Mouse (Mus musculus) embryonic facial prominence, embryonic 14.5 days (tissue): ENCODE data around the gene Immp2l. TPM values are rescaled to one million over a fixed set of nuclear protein-coding genes. Genes with fewer than 3 reads are reported as not detected.
A peak's percentile ranks its signal among the peaks of the same experiment; 100 is the strongest.

Experiments used
- ATAC-seq: fragments of 200-750 bp; cut with Nextera tagmentation; 2 replicates; pipeline ENCODE4 v1.8.0; 2017; ENCODE audit warnings: low read depth, moderate number of reproducible peaks, moderate TSS enrichment
- DNase-seq: peaks from one replicate; pipeline ENCODE4 v3.0.0-alpha.2; 2015; ENCODE audit warnings: low spot score
- H3K27ac ChIP-seq: fragments of 300-500 bp; sonication (generic); replicated peaks from 2 replicates; pipeline ENCODE4 v1.5.1; 2014; ENCODE audit warnings: low read depth, mild to moderate bottlenecking, low read length, moderate library complexity
- H3K27me3 ChIP-seq: fragments of 300-500 bp; sonication (generic); replicated peaks from 2 replicates; pipeline ENCODE4 v1.6.1; 2014; ENCODE audit warnings: low read length; ENCODE audit not compliant: control insufficient read depth, insufficient read depth
- H3K36me3 ChIP-seq: fragments of 300-500 bp; sonication (generic); 2 replicates; pipeline ENCODE4 v1.6.1; 2014; ENCODE audit warnings: low read length, mixed read lengths; ENCODE audit not compliant: control insufficient read depth, insufficient read depth
- H3K4me1 ChIP-seq: fragments of 300-500 bp; sonication (generic); 2 replicates; pipeline ENCODE4 v1.6.1; 2014; ENCODE audit warnings: antibody characterized with exemption, low read length; ENCODE audit not compliant: control insufficient read depth, insufficient read depth
- H3K4me2 ChIP-seq: fragments of 300-500 bp; sonication (generic); 2 replicates; pipeline ENCODE4 v1.6.1; 2014; ENCODE audit warnings: low read depth, mild to moderate bottlenecking, low read length, moderate library complexity, mixed read lengths
- H3K4me3 ChIP-seq: fragments of 300-500 bp; sonication (generic); 2 replicates; pipeline ENCODE4 v1.5.1; 2014; ENCODE audit warnings: low read depth, mild to moderate bottlenecking, low read length
- H3K9ac ChIP-seq: fragments of 300-500 bp; sonication (generic); 2 replicates; pipeline ENCODE4 v1.6.1; 2014; ENCODE audit warnings: low read depth, mild to moderate bottlenecking, low read length, moderate library complexity, mixed read lengths
- H3K9me3 ChIP-seq: fragments of 300-500 bp; sonication (generic); 2 replicates; pipeline ENCODE4 v1.6.1; 2016; ENCODE audit warnings: low read length; ENCODE audit not compliant: control insufficient read depth
- WGBS: fragments of 180-500 bp; shearing (Covaris S2); extraction: QIAGEN DNeasy Blood & Tissue Kit; methylation state at CpG from one replicate; pipeline ENCODE4 v1.1.7; 2014; 5-methylcytosine and 5-hydroxymethylcytosine counted together
- polyA plus RNA-seq: library from polyadenylated mRNA; unstranded; fragments of >200 nt; fragmentation: Nextera tagmentation; extraction: Ambion mirVana; gene quantifications from 2 replicates; pipeline ENCODE4 v1.2.1, GENCODE M21; 2014

Immp2l gene
- polyA plus RNA-seq, 1 experiment from 2014 or later: 15.9 TPM

DNA sequence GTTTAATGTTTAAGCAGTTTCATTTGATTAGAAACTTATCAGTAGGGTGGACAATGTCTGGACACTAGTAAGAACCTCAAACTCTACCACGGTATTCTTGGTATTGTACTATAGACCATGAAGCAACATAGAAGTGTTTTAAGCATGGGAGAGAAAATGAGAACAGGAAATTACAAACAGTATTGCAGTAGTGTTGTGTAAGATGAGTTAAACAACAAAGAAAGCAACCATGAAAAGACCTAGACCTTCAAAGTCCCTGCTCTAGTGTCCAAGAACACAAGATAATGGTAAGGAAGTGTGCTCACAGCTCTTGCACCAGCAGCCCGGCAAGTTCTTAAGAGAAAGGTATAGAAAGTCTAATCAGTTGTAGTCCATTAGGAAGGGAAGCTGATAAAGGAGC lies 700.7 kb downstream of the Immp2l start:
- Histone ChIP-seq H3K9ac (no peak overlapping the region), H3K4me2 (no peak overlapping the region), H3K4me3 (no peak overlapping the region), H3K27me3 (no peaks in the 10 kb centered on the region), H3K36me3 (no peaks in the 10 kb centered on the region), H3K27ac (no peak overlapping the region), H3K9me3 (no peaks in the 10 kb centered on the region), H3K4me1 (no peaks in the 10 kb centered on the region)
- ATAC-seq (no peak), DNase-seq (no peak)
- 90% methylated on average over 2 of the region's 2 CpGs for WGBS

- Histone ChIP-seq H3K27ac (no peak overlapping the region; the same call in 1 of the 2 replicates), H3K4me3 (no peak overlapping the region), H3K4me2 (no peak overlapping the region), H3K9ac (no peak overlapping the region), H3K36me3 (no peaks in the 10 kb centered on the region), H3K9me3 (no peaks in the 10 kb centered on the region), H3K4me1 (no peaks in the 10 kb centered on the region), H3K27me3 (no peaks in the 10 kb centered on the region)
- ATAC-seq (no peak), DNase-seq (no peak)
- WGBS: 78% methylated on average over 1 of the region's 1 CpGs
Observed at GRCm38 (mm10) chr12:41726720-41727119, 702.8 kb downstream of the Immp2l start.

GRCm38 (mm10) chr12:41727221-41727620 lies 703.3 kb downstream of the Immp2l start:
- Histone ChIP-seq H3K9ac (no peak overlapping the region), H3K4me3 (no peak overlapping the region), H3K27me3 (no peaks in the 10 kb centered on the region), H3K27ac (no peak overlapping the region), H3K4me1 (no peaks in the 10 kb centered on the region), H3K9me3 (no peaks in the 10 kb centered on the region), H3K36me3 (no peaks in the 10 kb centered on the region), H3K4me2 (no peak overlapping the region)
- no peak for ATAC-seq
- WGBS: 39% methylated on average over 3 of the region's 3 CpGs
- peak; percentile 82 for DNase-seq

GRCm38 (mm10) chr12:41727764-41728338 lies 704.0 kb downstream of the Immp2l start:
- no peak for ATAC-seq

DNA sequence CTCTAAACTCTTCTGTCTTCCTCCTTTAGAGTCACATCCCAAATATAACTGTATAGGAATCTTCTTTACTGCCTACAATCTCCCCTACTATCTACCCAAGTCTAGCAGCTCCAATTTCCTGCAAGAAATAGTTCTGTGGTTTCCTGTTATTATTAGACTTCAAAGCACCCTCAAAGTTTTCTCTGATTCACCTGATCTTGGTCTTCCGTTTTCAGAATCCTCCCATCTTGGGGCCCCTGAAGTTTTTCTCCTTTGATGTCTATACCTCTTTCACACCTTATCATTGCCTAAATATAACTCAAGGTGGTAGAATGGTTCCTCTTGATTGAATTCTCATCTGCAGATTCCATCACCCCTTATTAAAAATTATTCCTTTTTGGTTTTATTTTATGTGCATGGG lies 704.6 kb downstream of the Immp2l start:
- Histone ChIP-seq H3K36me3 (no peaks in the 10 kb centered on the region), H3K9ac (no peak overlapping the region), H3K4me3 (no peak overlapping the region), H3K27ac (no peak overlapping the region), H3K9me3 (no peaks in the 10 kb centered on the region), H3K27me3 (no peaks in the 10 kb centered on the region), H3K4me2 (no peak overlapping the region), H3K4me1 (no peaks in the 10 kb centered on the region)
- 47% methylated on average over 1 of the region's 1 CpGs for WGBS
- no peak for ATAC-seq
- no peak for DNase-seq

More at GRCm38 (mm10) chr12:41727764-41728338, 704.0 kb downstream of the Immp2l start:
- DNase-seq: no peak
- H3K9ac ChIP-seq: no peak overlapping the region
- H3K9me3 ChIP-seq: no peaks in the 10 kb centered on the region
- 73% methylated on average over 1 of the region's 1 CpGs for WGBS
- no peak overlapping the region for H3K27ac ChIP-seq
- no peak overlapping the region for H3K4me2 ChIP-seq
- no peaks in the 10 kb centered on the region for H3K4me1 ChIP-seq
- no peaks in the 10 kb centered on the region for H3K27me3 ChIP-seq
- H3K36me3 ChIP-seq: no peaks in the 10 kb centered on the region
- no peak overlapping the region for H3K4me3 ChIP-seq

GRCm38 (mm10) chr12:41729780-41730179 lies 705.9 kb downstream of the Immp2l start:
- 86% methylated on average over 1 of the region's 1 CpGs for WGBS
- Histone ChIP-seq H3K4me2 (no peak overlapping the region), H3K4me1 (no peaks in the 10 kb centered on the region), H3K4me3 (no peak overlapping the region), H3K36me3 (no peaks in the 10 kb centered on the region), H3K27ac (no peak overlapping the region), H3K9ac (no peak overlapping the region), H3K9me3 (no peaks in the 10 kb centered on the region), H3K27me3 (no peaks in the 10 kb centered on the region)
- no peak for DNase-seq
- ATAC-seq: no peak

GRCm38 (mm10) chr12:41733168-41733567 lies 709.3 kb downstream of the Immp2l start:
- H3K4me3 ChIP-seq: no peak overlapping the region
- no peak overlapping the region for H3K9ac ChIP-seq
- H3K9me3 ChIP-seq: no peaks in the 10 kb centered on the region
- ATAC-seq: no peak
- no peak overlapping the region for H3K27ac ChIP-seq
- no peak for DNase-seq
- no peaks in the 10 kb centered on the region for H3K36me3 ChIP-seq
- H3K4me2 ChIP-seq: no peak overlapping the region
- H3K4me1 ChIP-seq: no peaks in the 10 kb centered on the region
- H3K27me3 ChIP-seq: no peaks in the 10 kb centered on the region

- Histone ChIP-seq H3K27ac (no peak overlapping the region), H3K4me1 (no peaks in the 10 kb centered on the region), H3K36me3 (no peaks in the 10 kb centered on the region), H3K4me2 (no peak overlapping the region), H3K9ac (no peak overlapping the region), H3K4me3 (no peak overlapping the region), H3K27me3 (no peaks in the 10 kb centered on the region), H3K9me3 (no peaks in the 10 kb centered on the region)
- ATAC-seq (no peak), DNase-seq (no peak)
- 73% methylated on average over 3 of the region's 3 CpGs for WGBS
Observed at GRCm38 (mm10) chr12:41742887-41743286, 719.0 kb downstream of the Immp2l start.

GRCm38 (mm10) chr12:41763396-41763795 lies 739.5 kb downstream of the Immp2l start:
- H3K9me3 ChIP-seq: no peaks in the 10 kb centered on the region
- H3K4me3 ChIP-seq: no peak overlapping the region
- ATAC-seq (no peak), DNase-seq (no peak)
- H3K27ac ChIP-seq: no peak overlapping the region
- H3K9ac ChIP-seq: no peak overlapping the region
- H3K4me1 ChIP-seq: no peaks in the 10 kb centered on the region
- no peak overlapping the region for H3K4me2 ChIP-seq
- no peaks in the 10 kb centered on the region for H3K27me3 ChIP-seq
- WGBS: 68% methylated on average over 3 of the region's 3 CpGs
- H3K36me3 ChIP-seq: no peaks in the 10 kb centered on the region
